Comparison of ENCODE assay signal across 8 mouse cellular contexts in genomic region chr11:75732434-75733226, GRCm38 (mm10). TPM values are rescaled to one million over a fixed set of nuclear protein-coding genes. Genes with fewer than 3 reads are reported as not detected.
DNase-seq lines count a peak whose midpoint lies in the region; ATAC-seq lines count a peak whose summit lies in the region.

Gene Ywhae, plus strand, starts transcription at chr11:75732869.

- peak within 1 kb of the TSS; percentile 100 for H3K27ac ChIP-seq in hindbrain, embryonic 16.5 days (ENCODE audit: low read depth, low read length)
- H3K27ac ChIP-seq in macrophage, result peak within 1 kb of the TSS; percentile 62

- H3K9ac ChIP-seq in hindbrain, embryonic 16.5 days (ENCODE audit: low read depth, low read length), result peak within 1 kb of the TSS; percentile 99

- under 1% methylated on average over 64 of the region's 76 CpGs for WGBS in hindbrain, embryonic 16.5 days
- 2% methylated on average over 71 of the region's 76 CpGs for WGBS in macrophage (ENCODE audit: missing documents)

- peak; percentile 95 for ATAC-seq in hindbrain, embryonic 16.5 days

- DNase-seq in T-cell, adult 2 months (ENCODE audit: low spot score), result peak; percentile 86
- peak; percentile 93 for DNase-seq in cerebellum, postnatal 36 days
- peak; percentile 90 for DNase-seq in gastrocnemius, adult 18-20 months (ENCODE audit: low spot score)
- peak; percentile 91 to 93 for DNase-seq in left cerebral cortex, adult 18-20 months (ENCODE audit: low spot score in 2 of 2)
- DNase-seq in right cerebral cortex, adult 18-20 months, result peak; percentile 93
- peak; percentile 93 for DNase-seq in urinary bladder, postnatal 14 days (ENCODE audit: low spot score)

- peaks cover 35% of the 10 kb centered on the region for H3K4me1 ChIP-seq in hindbrain, embryonic 16.5 days (ENCODE audit: control insufficient read depth, insufficient read depth, low read depth, low read length)

- no peaks in the 10 kb centered on the region for H3K36me3 ChIP-seq in hindbrain, embryonic 16.5 days (ENCODE audit: control insufficient read depth, insufficient read depth, low read length)
- no peaks in the 10 kb centered on the region for H3K36me3 ChIP-seq in macrophage (ENCODE audit: inconsistent target)

- no peaks in the 10 kb centered on the region for H3K9me3 ChIP-seq in hindbrain, embryonic 16.5 days (ENCODE audit: control insufficient read depth, low read length)

- H3K79me2 ChIP-seq in macrophage (ENCODE audit: inconsistent target), result peaks cover 45% of the 10 kb centered on the region

- peak within 1 kb of the TSS; percentile 84 for H3K4me3 ChIP-seq in hindbrain, embryonic 16.5 days (ENCODE audit: low read length)
- peak within 1 kb of the TSS; percentile 80 for H3K4me3 ChIP-seq in macrophage (ENCODE audit: inconsistent target)

- H3K4me2 ChIP-seq in hindbrain, embryonic 16.5 days (ENCODE audit: low read length), result peak within 1 kb of the TSS; percentile 87

- no peaks in the 10 kb centered on the region for H3K27me3 ChIP-seq in hindbrain, embryonic 16.5 days (replicated peaks; ENCODE audit: control insufficient read depth, insufficient read depth, low read length)

RNA-seq across cellular contexts. Expression of gene Ywhae, which starts in this region (rescaled TPM):
- 100 to 1,000 TPM; 517 to 578 TPM for total RNA-seq in gastrocnemius, adult 18-20 months (2021)
- polyA plus RNA-seq in hindbrain, embryonic 16.5 days (2015; fragmentation: Nextera tagmentation; extraction: Ambion mirVana), result 1,437 and 1,451 TPM in 2 replicates
- total RNA-seq in left cerebral cortex, adult 18-20 months (2021), result 1,000 to 10,000 TPM in 1 of 2 experiments, 100 to 1,000 TPM in 1; 948 to 1,014 TPM
- total RNA-seq in macrophage (2018; cell fraction: chromatin; rRNA removed), result 100 to 1,000 TPM in 11 of 26 experiments, 10 to 100 TPM in 15; 58.9 to 129 (median 91.3) TPM
- 100 to 1,000 TPM; 293 to 451 (median 327) TPM for total RNA-seq in macrophage (2018; cell fraction: cytosol; rRNA removed)
- total RNA-seq in macrophage (2018; cell fraction: nucleus; rRNA removed), result 100 to 1,000 TPM in 23 of 26 experiments, 10 to 100 TPM in 3; 91.4 to 244 (median 146) TPM
- 317 to 1,145 TPM (median 466 TPM) in 3 replicates for polyA plus RNA-seq in macrophage (2018)

Comparison
In these comparisons a context has a peak if more than half of its experiments do, and no peak if none do; other contexts are left out.
1. Peak in every context shown above with its lines: DNase-seq, ATAC-seq, H3K4me3 ChIP-seq and H3K27ac ChIP-seq.